Mouse (Mus musculus): ENCODE measurements around the gene Gpr156. TPM values are rescaled to one million over a fixed set of nuclear protein-coding genes. Genes with fewer than 3 reads are reported as not detected.
A peak's percentile ranks its signal among the peaks of the same experiment; 100 is the strongest.
"Not testable (repeated sequence)": the region's sequence is repeated elsewhere in the genome, so short reads cannot be mapped to it uniquely, and the experiment has no call there.

Gene Gpr156
- polyA plus RNA-seq, 1 experiment from 2014 or later = 0.26 TPM

DNA sequence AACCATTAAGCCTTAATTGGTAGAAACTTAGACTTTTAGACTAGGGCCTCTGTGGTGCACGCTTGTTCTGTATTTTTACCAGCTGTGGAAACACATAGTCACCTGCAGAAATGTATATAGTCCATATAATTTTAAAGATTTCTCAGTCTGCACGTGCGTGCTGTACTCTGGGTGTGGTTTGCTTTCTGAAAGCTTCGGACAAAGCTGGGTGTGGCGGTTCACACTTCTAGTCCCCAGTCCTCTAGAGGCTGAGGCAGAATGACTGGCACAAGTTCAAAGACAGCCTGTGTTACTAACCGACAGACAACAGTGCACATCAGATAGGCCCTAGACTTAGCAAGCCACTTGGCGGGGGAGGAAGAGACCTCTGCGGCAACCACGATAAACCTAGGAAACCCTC, 116.3 kb downstream of the Gpr156 start:
- Histone ChIP-seq H3K27me3 (replicated peaks; ENCODE audit: insufficient read depth, low read length) (no peaks in the 10 kb centered on the region), H3K9ac (replicated peaks; ENCODE audit: low read depth) (no peak overlapping the region), H3K4me2 (replicated peaks; ENCODE audit: low read depth, low read length) (no peak overlapping the region), H3K36me3 (ENCODE audit: insufficient read depth, low read length) (no peaks in the 10 kb centered on the region), H3K9me3 (ENCODE audit: low read length) (no peaks in the 10 kb centered on the region), H3K4me1 (ENCODE audit: insufficient read depth, low read depth, low read length) (no peaks in the 10 kb centered on the region), H3K4me3 (ENCODE audit: low read depth, low read length) (no peak overlapping the region), H3K27ac (ENCODE audit: low read length) (no peak overlapping the region)
- TF ChIP-seq CTCF (IDR thresholded peaks at IDR 0.05) (no peak), EP300 (IDR thresholded peaks at IDR 0.05) (no peak)
- ATAC-seq (peak; percentile 30; the same call in 1 of the 2 replicates), DNase-seq (ENCODE audit: low spot score) (no peak)
- 59% methylated on average over 9 of the region's 9 CpGs for WGBS

DNA sequence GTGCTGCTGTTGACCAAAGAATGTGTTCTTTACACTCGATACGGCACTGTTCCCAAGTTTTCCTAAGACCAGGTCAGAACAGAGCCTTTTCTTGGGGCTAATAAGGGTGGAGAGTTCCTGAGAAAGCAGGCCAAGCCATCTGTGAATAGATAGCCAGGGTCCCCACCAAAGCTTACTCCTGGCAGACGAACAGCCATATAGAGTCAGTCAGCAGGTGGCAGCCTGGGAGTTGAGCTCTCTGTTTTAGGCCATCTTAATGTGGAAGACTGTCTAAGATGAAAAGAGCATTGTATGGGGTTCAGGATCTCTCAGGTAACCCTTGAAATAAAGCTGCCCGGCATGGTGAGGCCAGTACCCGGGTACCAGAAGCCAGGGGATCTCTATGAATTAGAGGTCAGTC, 116.8 kb downstream of the Gpr156 start:
- no peak overlapping the region for H3K9ac ChIP-seq (replicated peaks; ENCODE audit: low read depth)
- H3K27me3 ChIP-seq (replicated peaks; ENCODE audit: insufficient read depth, low read length) = no peaks in the 10 kb centered on the region
- no peak for ATAC-seq
- H3K36me3 ChIP-seq (ENCODE audit: insufficient read depth, low read length) = no peaks in the 10 kb centered on the region
- no peaks in the 10 kb centered on the region for H3K4me1 ChIP-seq (ENCODE audit: insufficient read depth, low read depth, low read length)
- H3K9me3 ChIP-seq (ENCODE audit: low read length) = no peaks in the 10 kb centered on the region
- no peak for DNase-seq (ENCODE audit: low spot score)
- 77% methylated on average over 5 of the region's 5 CpGs for WGBS
- TF ChIP-seq CTCF (IDR thresholded peaks at IDR 0.05) (peak; percentile 43), EP300 (IDR thresholded peaks at IDR 0.05) (no peak)
- no peak overlapping the region for H3K27ac ChIP-seq (ENCODE audit: low read length)
- H3K4me2 ChIP-seq (replicated peaks; ENCODE audit: low read depth, low read length) = no peak overlapping the region
- H3K4me3 ChIP-seq (ENCODE audit: low read depth, low read length) = no peak overlapping the region

DNA sequence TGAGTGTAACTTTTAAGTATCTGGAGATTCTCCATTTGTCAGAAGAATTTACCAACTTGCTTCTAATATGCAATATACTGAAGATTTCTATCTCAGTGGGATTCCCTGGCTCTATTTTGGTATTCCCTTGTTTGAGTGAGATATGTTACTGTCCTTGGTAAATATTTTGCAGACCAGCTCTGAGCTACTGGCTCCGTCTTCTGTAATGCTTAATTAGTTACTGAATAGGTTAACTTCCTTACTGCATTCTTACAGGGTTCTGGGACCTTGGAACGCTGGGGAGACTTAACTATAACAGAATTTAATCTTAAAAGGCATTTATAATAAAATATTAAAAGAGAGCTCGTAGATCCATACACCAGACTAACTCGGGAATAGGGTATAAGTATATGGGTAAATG, 121.8 kb downstream of the Gpr156 start:
- not testable (repeated sequence) for H3K4me2 ChIP-seq (replicated peaks; ENCODE audit: low read depth, low read length); DNase-seq (ENCODE audit: low spot score); ATAC-seq; H3K4me1 ChIP-seq (ENCODE audit: insufficient read depth, low read depth, low read length); H3K27me3 ChIP-seq (replicated peaks; ENCODE audit: insufficient read depth, low read length); H3K9me3 ChIP-seq (ENCODE audit: low read length); H3K4me3 ChIP-seq (ENCODE audit: low read depth, low read length); H3K9ac ChIP-seq (replicated peaks; ENCODE audit: low read depth); H3K36me3 ChIP-seq (ENCODE audit: insufficient read depth, low read length); H3K27ac ChIP-seq (ENCODE audit: low read length)
- 67% methylated on average over 4 of the region's 4 CpGs for WGBS

DNA sequence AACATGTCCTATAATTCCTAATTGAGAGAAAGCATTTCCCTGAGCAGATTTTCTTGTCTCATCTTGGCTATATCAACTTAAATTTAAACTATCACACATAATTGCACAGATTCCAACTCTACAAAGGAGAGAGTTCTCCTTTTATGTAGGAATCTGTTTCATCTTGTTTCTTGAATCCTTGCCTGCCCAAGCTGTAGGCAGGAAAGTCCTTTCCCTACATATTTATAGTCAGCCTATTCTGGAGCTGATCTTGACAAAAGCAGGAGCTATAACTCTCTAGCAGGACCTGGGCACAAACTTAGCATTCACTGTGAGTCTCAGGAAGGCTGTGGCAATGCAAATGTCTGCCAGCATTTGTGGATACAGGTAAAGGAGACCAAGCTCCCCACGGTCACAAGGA, 125.9 kb downstream of the Gpr156 start:
- H3K4me3 ChIP-seq (ENCODE audit: low read depth, low read length) = no peak overlapping the region
- WGBS = 63% methylated on average over 1 of the region's 1 CpGs
- no peak overlapping the region for H3K9ac ChIP-seq (replicated peaks; ENCODE audit: low read depth)
- no peaks in the 10 kb centered on the region for H3K4me1 ChIP-seq (ENCODE audit: insufficient read depth, low read depth, low read length)
- no peak for TF ChIP-seq CTCF (IDR thresholded peaks at IDR 0.05)
- no peak for TF ChIP-seq EP300 (IDR thresholded peaks at IDR 0.05)
- DNase-seq (ENCODE audit: low spot score) (no peak), ATAC-seq (no peak)
- H3K27me3 ChIP-seq (replicated peaks; ENCODE audit: insufficient read depth, low read length) = no peaks in the 10 kb centered on the region
- H3K36me3 ChIP-seq (ENCODE audit: insufficient read depth, low read length) = no peaks in the 10 kb centered on the region
- no peak overlapping the region for H3K27ac ChIP-seq (ENCODE audit: low read length)
- H3K4me2 ChIP-seq (replicated peaks; ENCODE audit: low read depth, low read length) = no peak overlapping the region
- no peaks in the 10 kb centered on the region for H3K9me3 ChIP-seq (ENCODE audit: low read length)

DNA sequence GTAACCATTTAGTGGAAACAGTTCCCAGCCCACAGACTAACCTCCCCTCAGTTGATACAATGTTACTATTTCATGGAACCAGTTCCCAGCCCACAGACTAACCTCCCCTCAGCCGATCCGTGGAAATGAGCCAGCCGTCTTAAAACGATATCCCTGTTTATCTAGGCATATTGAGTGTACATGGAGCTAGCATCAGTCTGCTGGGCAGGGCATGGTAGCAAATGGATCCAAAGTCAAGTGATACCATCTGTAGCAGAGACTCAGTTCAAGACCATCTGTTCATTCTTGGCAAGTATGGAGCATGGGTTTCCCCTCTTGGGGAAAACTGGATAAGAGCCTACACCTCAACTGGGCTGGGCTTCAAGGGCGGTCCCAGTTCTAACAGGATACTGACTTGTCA, 128.3 kb downstream of the Gpr156 start:
- Histone ChIP-seq H3K27ac (ENCODE audit: low read length) (no peak overlapping the region), H3K4me1 (ENCODE audit: insufficient read depth, low read depth, low read length) (no peaks in the 10 kb centered on the region), H3K9me3 (ENCODE audit: low read length) (no peaks in the 10 kb centered on the region), H3K4me3 (ENCODE audit: low read depth, low read length) (no peak overlapping the region), H3K4me2 (replicated peaks; ENCODE audit: low read depth, low read length) (no peak overlapping the region), H3K27me3 (replicated peaks; ENCODE audit: insufficient read depth, low read length) (no peaks in the 10 kb centered on the region), H3K36me3 (ENCODE audit: insufficient read depth, low read length) (no peaks in the 10 kb centered on the region), H3K9ac (replicated peaks; ENCODE audit: low read depth) (no peak overlapping the region)
- DNase-seq (ENCODE audit: low spot score) (no peak), ATAC-seq (no peak)
- 81% methylated on average over 5 of the region's 5 CpGs for WGBS
- TF ChIP-seq EP300 (IDR thresholded peaks at IDR 0.05) (no peak), CTCF (IDR thresholded peaks at IDR 0.05) (no peak)

DNA sequence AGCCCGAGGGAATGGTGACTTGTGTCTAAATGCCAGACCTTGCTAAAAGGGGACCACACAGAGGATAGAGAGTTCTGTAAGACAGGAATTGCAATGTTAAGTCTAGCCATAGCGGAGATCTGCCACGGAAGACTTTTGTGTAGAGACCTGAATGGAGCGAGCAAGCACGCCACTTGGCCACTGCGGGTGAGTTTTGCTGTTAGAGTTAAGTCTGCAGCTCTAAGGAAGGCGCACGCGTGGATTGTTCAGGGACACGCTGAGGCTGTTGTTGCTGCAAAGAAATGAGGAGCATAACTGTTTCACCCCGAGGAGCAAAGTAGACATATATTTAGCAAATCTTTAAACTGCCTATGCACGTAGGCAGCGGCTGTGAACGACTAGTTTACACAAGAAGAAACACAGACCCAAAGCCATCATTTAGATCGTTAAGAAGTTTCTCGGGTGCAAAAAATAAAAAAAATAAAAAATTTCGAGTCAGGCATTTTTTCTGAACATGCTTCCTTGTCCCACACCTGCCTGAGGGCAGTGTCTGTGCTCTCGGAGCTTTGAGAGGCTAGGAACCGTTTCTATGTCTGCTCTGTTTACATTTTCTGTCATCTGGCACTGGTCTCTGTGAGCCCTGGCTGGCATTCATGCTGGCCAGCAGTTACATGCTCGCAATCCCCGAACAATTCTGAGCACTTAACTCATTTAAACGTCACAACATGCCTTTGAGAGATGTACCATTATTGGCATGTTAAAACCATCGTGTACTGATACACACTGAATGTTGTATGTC, 131.7 kb downstream of the Gpr156 start:
- H3K4me2 ChIP-seq (replicated peaks; ENCODE audit: low read depth, low read length) = peak overlapping the region; percentile 42

More for the DNA sequence above, 131.7 kb downstream of the Gpr156 start:
- TF ChIP-seq EP300 (IDR thresholded peaks at IDR 0.05) (no peak), CTCF (IDR thresholded peaks at IDR 0.05) (no peak)
- H3K9me3 ChIP-seq (ENCODE audit: low read length) = no peaks in the 10 kb centered on the region
- peak; percentile 48 for DNase-seq (ENCODE audit: low spot score)
- WGBS = 36% methylated on average over 23 of the region's 23 CpGs
- no peaks in the 10 kb centered on the region for H3K4me1 ChIP-seq (ENCODE audit: insufficient read depth, low read depth, low read length)
- no peaks in the 10 kb centered on the region for H3K36me3 ChIP-seq (ENCODE audit: insufficient read depth, low read length)
- no peak overlapping the region for H3K9ac ChIP-seq (replicated peaks; ENCODE audit: low read depth)
- no peak overlapping the region for H3K4me3 ChIP-seq (ENCODE audit: low read depth, low read length)
- no peaks in the 10 kb centered on the region for H3K27me3 ChIP-seq (replicated peaks; ENCODE audit: insufficient read depth, low read length)
- H3K27ac ChIP-seq (ENCODE audit: low read length) = no peak overlapping the region
- ATAC-seq = no peak

Other genes starting within 250 kb of the Gpr156 start
- 305 and 333 TPM in 2 replicates for gene Fstl1, start 139.6 kb upstream of the Gpr156 start, polyA plus RNA-seq (2015; fragmentation: Nextera tagmentation; extraction: Ambion mirVana)
- 0.61 and 0.73 TPM in 2 replicates for gene Gm36028, start 55.4 kb upstream of the Gpr156 start, polyA plus RNA-seq (2015; fragmentation: Nextera tagmentation; extraction: Ambion mirVana)
- 40.7 and 47.8 TPM in 2 replicates for gene Lrrc58, start 48.1 kb upstream of the Gpr156 start, polyA plus RNA-seq (2015; fragmentation: Nextera tagmentation; extraction: Ambion mirVana)
- gene Gsk3b, start 172.5 kb downstream of the Gpr156 start, polyA plus RNA-seq (2015; fragmentation: Nextera tagmentation; extraction: Ambion mirVana) = 43.0 and 51.0 TPM in 2 replicates

All from lung, postnatal 0 days (tissue).